Mouse (Mus musculus) CD4-positive helper T cell, adult 2 months (primary cell): Measurements from ENCODE around the gene Plin5.
"Not testable (repeated sequence)": the region's sequence is repeated elsewhere in the genome, so short reads cannot be mapped to it uniquely, and the experiment has no call there.

Experiments used
- DNase-seq: peaks from one replicate; pipeline ENCODE4 v3.0.0-alpha.2; 2012; ENCODE audit warnings: low read depth, missing footprints, low spot score

Gene Plin5

DNA sequence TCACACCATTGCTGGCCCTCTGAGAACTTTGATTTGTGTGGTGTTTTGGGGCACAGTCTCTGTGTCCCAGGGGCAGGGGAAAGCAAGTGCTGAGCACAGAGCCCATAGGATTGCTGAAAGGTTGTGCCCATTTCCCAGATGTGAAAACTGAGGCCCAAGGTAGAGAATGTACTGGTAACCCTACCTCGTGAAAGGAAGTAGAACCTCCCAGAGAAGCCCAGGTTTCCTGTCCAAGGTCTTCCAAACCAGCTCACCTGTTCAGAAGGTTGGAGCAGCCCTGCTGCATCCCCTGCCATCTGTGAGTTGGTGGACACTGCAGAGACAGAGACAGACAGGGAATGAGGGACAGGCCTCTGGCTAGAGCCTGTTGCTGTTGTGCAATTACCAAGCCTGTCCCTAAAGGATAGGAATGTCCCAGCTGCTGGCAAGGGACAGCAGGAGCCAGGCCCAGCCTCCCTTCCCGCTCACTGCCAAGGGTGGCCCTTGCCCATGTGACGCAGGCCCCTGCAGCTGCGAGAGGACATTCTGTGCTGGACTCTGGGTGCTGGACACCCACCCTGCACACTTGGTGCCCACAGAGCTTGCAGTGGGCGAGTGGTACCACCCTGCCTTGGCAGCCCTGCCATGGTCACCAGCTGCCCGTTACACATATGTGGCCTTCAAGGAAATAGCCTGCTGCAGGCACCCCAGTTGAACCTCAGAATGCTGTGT is 8.9 kb downstream of the Plin5 start:
- no peak for DNase-seq

DNA sequence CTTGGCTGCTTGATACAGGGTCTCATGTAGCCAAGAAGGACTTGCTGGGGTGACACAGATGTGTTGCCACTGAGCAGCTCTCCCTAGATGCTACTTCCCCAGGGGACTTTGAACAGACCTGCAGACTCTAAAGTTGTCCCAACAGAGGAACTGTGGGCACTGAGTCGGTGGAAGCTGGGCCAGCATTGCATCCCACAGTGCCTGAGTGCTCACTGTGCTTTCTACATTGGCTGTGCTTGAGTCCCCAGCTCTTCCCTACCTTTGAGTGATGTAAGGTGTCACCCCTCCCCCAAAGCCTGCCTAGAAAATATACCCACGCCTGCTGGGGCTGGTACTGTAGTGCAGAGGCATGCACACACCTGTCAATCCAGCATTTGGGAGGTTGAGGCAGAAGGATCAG is 9.7 kb downstream of the Plin5 start:
- DNase-seq, result no peak

GRCm38 (mm10) chr17:56106981-56107380 is 10.4 kb downstream of the Plin5 start:
- no peak for DNase-seq

- DNase-seq, result not testable (repeated sequence)
Observed at GRCm38 (mm10) chr17:56106436-56106835, 11.0 kb downstream of the Plin5 start.

GRCm38 (mm10) chr17:56104821-56105220 is 12.6 kb downstream of the Plin5 start:
- not testable (repeated sequence) for DNase-seq

DNA sequence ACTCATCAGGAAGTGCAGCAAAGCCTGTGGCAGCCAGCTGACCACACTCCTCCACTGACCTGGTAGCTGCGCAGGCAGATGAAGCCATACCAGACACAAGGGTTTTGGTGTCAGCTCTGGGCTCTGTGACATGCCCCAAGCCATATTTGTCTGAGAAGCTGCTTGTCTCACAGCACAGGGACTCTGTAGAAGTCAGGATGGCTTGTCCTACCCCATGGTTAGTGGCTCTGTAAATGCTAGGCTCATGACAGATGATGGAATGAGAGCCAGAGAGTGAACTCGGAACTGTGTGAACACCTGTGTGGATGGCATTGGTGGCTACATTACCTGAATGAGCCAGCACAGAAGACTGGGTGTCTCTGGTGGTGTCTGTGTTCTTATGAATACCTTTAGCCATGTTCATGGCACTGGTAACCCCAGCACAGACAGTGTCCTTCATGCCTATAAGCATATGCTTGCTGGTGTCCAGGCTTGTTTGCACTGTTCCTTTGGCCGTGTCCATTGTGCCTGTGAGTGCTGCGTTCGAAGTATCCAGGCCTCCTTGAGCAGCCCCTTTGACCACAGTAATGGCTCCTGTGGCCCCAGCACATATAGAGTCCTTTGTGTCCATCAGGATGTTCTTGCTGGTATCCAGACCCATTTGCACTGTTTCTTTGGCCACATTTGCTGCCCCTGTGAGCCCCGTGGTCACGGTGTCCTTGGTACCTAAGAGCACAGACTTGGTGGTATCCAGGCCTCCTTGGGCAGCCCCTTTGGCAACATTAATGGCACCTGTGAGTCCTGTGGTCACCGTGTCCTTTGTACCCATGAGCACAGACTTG is 13.7 kb downstream of the Plin5 start:
- no peak for DNase-seq

- DNase-seq, result no peak
Observed at GRCm38 (mm10) chr17:56102927-56103326, 14.5 kb downstream of the Plin5 start.

DNA sequence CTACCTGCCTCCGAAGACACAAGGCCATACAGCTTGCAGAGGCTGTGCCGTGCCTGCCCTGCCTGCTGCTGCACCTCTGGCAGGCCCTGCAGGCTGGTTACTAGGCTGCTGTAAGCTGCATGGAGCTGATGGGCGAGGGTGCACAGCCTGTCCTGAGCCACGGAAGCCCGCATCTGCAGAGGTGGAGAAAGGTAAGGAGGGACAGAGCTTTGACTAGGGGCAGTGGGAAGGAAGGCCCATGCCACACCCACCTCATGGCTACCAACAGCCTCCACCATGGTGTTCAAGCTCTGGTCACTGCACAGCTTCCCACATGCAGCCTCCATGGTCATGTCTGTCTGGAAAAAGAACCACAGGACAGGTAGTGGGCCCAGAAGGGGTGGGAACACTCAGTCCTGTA is 15.2 kb downstream of the Plin5 start:
- no peak for DNase-seq

DNA sequence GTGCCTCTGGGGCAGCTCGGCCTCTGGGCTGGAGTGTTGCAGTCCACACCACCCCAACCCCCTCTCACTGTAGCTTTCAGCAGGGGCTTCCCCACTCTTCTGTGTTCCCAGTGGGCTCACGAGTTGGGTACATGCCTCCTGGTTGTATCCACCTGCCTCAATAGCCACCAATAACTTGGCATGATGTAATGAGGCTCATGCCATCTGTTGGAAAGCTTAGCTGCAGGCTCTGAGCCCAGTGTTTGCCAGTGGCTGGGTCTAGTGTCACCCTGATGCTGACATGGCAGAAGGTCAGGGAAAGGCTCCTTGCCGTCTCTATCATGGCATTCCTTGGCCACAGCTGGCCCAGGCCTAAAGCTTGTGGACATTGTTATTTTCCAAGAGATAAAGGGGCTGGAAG is 16.6 kb downstream of the Plin5 start:
- DNase-seq, result no peak

DNA sequence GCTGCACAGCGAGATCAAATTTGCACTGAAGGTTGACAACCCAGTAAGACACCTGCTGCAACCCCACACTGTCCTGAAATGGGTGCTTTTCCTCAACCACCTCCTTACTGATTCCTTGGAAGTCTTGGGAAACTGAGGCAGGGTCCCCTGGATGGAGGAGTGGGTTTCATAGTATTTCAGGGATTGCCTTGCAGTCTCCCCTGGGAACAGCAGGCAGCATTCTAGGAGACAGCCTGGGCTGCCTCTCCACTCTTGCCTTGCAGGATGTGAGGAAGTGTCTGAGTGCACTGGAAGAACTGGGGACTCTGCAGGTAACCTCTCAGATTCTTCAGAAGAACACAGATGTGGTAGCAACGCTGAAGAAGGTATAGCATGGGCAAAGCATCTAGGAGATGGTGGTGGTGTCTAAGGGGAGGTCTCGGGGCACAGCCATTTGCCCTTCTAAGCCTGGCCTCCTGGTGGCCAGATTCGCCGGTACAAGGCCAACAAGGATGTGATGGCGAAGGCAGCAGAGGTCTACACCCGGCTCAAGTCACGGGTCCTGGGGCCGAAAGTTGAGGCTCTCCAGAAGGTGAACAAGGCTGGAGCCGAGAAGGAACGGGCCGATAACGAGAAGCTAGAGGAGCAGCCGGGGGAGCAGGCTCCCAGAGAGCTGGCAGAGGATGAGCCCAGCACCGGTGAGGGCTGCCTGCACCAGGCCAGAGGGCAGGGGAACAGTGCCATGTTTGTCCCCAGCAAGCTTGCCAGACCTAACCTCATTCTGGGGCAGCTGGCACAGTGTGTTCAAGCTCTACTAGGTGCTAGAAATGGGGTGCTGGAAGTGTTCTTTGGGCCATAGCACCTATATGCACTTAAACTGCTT is 18.5 kb downstream of the Plin5 start:
- DNase-seq, result no peak

- DNase-seq, result no peak
Observed at GRCm38 (mm10) chr17:56098180-56098579, 19.2 kb downstream of the Plin5 start.

DNA sequence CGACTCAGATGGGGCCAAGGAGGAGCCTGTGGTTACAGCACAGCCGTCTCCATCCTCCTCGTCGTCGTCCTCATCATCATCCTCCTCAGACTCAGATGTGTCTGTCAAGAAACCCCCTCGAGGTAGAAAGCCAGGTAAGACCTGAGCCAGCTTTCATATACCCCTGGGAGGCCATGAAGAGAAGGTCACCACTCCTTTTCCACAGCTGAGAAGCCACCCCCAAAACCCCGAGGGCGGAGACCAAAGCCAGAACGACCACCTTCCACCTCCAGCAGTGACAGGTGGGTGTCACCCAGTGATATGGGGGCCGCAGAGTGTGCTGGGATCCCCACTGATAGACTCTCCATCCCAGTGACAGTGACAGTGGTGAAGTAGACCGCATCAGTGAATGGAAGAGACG is 20.5 kb downstream of the Plin5 start:
- DNase-seq, result no peak

DNA sequence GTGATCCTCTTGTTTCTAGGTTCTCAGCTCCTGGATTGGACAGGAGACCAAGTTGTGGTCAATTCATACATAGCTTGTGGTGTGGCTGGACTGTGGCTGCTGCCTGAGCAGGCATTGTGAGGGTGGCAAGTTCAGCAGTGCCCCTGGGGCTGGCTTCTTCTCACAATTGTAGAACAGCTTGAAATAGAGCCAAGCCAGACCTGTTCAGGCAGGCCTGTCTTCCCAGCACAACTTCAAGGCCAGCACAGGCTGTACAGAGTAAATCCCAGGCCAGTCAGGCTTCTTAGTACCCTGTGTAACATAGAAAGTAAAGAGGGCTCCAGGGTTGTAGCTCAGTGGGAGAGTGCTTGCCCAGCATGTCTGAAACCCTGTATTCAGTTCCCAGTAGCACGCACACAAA is 24.6 kb downstream of the Plin5 start:
- no peak for DNase-seq

- DNase-seq, result no peak
Observed at GRCm38 (mm10) chr17:56092312-56092711, 25.1 kb downstream of the Plin5 start.

DNA sequence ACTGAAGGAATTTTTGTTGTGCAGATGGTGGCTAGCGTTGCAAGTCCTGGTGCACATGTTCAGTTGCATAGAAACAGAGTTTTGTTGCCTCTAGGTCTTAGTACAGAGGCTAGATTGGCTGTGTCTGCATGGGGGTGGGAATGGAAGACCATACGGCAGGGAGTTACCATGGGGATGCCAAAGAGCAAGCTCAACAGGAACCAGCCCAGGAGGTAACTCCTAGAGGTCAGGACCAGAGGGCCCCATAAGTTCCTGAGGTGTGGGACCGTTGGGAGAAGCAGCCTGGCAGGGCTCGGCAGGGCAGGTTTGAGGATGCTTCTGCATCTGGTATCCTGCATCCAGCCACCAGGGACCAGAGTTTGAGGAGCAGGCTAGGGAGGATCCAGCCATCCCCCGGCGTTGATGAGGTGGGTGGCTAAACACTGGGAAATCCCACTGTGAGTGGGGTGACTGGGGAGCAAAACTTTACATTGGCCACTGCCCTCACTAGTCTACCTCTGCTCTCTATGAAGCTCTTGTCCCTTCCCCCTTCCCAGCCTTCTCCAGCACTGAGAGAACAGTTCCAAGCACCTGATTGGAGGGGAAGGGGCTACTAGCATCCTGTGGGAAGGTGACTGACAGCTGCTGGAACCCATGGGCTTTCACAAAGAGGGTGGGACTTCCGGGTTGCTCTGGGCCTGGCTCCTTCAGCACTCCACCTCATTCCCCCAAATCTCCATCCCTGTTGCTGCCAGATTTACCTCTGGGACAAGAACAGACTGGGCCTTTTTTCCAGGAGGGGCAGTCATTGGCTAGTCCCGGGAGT is 36.4 kb downstream of the Plin5 start:
- no peak for DNase-seq

DNA sequence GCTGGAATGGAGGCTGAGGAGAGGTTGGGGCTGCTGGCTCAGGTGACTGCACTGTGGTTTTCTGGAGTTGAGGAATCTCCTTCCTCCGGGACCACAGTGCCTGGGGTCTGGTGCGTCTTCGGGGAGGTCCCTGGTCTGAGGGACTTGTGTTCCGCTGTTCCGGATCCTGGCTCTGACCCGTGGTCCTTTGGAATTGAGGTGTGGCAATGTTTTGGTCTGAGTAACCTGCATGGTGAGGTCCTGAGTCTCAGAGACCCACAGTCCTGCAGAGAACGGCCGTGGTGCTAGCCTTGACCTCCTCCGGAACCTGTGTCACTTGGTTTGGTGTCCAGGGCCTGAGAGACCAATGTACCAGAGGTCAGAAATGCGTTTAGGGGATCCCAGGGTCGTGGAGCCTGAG is 37.5 kb downstream of the Plin5 start:
- no peak for DNase-seq

DNA sequence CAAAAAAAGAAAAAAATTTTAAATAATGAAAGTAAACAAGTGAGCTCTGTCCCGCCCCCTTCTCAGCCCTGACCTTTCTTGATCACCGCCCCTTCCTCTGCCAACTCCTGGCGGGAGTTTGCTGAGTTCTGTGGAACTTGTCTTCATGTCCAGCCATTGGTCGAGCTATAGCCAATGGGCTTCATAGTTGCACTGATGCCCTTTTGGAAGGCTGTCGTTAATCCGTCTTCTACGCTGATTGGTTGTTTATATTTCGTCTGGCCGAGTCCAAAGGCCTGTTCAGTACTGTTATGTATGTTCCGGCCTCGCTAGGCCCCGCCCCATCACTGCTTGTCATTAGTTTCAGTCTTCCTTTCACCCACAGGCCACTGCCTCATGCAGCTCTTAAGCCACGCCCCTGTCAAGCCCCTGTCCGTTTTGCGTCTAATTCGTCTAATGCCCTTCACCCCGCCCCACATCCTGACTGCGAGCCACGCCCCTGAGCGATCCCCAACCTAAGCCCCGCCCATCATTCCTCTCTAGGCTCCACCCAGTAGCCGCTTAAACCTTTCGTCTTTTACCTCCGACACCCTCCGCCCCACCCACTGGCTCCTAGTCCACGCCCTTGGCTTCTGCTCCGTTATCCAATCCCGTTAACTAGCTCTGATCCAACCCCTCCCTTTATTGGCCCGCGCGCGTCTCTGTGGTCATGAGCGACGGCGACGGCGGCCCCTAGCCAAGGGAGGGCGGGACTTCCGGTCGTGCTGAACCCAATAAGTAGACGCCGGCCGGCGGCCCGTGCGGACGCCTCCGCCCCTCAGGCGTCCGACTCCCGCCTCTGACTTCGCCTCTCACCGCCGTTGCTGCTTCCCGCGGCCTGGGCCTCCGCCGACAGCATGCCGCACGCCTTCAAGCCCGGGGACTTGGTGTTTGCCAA is 38.3 kb downstream of the Plin5 start, which contains the start of gene Hdgfl2:
Gene Hdgfl2 (plus strand): TSS at position 755 of the 916 bp plus-strand sequence.
- DNase-seq, result peak; percentile 100

- DNase-seq, result peak; percentile 24
Observed at GRCm38 (mm10) chr17:56078361-56078760, 39.0 kb downstream of the Plin5 start.

- DNase-seq, result no peak
Observed at GRCm38 (mm10) chr17:56077523-56077922, 39.9 kb downstream of the Plin5 start.

- DNase-seq, result peak; percentile 98
Observed at GRCm38 (mm10) chr17:56074827-56075208, 42.6 kb downstream of the Plin5 start, which contains the start of gene Ubxn6. Gene Ubxn6, minus strand, starts transcription at chr17:56075028.
